Mouse (Mus musculus): Measurements from ENCODE around the gene Zbtb18.

Zbtb18 gene

DNA sequence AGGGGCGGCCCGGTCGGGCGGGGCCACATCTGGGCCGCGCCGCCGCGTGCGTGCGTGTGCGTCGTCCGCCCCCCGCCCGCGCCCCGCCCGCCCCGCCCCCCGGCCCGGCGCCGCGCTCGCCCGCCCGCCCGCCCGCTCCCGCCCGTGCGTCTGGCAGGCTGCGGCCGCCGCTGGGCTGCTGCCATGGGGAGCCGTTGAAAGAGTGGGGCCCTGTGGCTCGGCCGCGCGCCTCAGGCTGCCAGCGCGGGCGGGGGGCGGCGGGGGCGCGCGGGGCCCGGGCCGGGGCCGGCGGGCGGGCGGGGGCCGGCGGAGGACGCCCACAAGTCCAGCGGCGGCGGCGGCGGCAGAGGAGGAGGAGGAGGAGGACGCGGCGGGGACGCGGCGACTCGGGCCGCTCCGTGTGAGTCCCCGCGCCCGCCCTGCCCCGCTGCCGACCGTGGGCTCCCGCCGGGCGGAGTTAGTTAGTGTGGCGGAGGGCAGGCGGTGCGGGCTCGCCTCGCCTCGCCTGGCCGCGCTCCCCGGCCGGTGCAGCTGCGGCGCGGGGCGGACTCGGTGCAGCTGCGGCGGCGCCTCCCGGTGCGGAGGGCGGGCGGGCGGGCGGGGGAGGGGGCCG lies at the start of gene Zbtb18:
Gene Zbtb18 (plus strand): TSS at position 156 of the 613 bp plus-strand sequence.
- no peak for DNase-seq

DNA sequence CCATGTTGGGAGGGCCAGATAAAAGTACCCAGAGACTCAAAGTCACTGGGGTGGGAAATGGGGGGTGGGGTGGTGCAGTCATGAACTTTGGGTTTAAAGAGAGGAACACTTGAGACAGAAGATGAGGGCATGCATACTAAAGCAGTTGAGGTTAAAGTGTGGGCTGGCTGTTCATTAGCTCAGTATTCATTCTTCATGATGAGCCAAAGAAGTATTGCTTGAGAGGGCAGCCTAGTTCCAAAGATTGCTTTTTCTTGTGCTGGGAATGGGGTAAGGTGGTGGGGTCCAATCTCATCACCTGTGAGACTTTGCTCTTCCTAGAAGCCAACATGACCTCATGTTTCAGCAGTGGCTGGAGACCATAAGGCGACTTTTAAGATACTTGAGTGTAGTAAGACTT lies 44.7 kb upstream of the Zbtb18 start:
- peak; percentile 48 for DNase-seq

DNA sequence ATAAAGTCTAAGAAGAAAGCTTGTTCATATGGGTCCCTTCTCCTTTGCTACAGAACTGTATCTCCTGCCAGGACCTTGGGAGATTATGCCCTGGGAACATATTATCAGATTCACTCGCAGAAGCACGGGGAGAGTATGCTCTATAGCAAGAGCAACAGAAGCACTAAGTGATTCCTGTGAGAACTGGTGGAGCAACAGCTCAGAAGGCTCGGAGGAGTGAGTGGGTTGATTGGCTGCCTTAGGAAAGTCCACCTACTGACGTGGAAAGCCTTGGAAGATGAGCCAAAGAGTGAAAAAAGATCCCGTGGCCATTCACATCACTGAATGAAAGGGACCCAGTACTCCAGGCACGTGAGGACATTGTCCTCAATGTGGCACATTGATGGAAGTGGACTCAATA lies 37.0 kb upstream of the Zbtb18 start:
- DNase-seq: no peak

DNA sequence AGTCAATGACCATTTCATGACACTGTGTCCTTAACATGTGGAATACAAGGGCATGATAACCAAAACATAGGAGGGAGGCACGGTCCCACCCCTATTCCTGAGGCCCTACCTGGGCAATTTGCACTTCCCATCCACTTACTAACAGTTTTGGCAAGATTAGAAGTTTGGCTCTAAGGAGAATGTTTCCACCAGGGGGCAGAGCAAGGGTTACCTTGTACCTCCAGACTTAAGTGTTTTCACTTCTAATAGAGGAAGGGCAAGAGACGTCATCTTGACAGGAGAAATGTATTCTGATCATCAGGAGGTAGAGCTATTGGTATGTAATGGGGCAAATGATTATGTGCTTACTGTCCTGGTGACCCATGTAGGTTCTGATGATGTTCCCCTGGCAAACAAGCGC lies 33.5 kb upstream of the Zbtb18 start:
- peak; percentile 46 for DNase-seq

DNA sequence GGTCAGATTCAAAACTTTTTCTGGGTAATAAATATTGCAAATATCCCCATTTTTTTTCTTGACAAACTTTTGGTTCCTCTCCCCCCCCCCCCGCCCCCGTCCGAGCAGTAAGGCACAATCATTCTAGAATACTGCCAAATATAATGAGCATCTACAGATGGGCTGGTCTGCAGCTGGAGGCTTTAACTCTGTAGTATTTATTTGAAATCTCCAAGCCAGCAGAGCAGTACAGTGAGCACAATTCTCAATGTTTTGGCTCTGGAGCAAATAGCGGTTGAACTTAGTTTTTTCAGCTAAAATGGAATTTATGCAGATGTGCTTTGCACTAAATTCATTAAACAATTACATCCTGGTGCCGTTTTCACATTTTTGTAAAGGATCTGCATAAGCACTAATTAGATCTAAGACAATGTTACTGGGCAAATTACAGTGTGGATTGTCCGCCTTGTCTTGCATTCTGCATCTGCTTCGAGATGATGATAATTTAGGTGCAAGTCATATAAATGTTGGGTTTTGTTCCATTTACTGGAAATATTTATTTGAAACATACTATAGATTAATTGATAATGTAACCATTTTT lies 31.3 kb upstream of the Zbtb18 start:
- DNase-seq: no peak

DNA sequence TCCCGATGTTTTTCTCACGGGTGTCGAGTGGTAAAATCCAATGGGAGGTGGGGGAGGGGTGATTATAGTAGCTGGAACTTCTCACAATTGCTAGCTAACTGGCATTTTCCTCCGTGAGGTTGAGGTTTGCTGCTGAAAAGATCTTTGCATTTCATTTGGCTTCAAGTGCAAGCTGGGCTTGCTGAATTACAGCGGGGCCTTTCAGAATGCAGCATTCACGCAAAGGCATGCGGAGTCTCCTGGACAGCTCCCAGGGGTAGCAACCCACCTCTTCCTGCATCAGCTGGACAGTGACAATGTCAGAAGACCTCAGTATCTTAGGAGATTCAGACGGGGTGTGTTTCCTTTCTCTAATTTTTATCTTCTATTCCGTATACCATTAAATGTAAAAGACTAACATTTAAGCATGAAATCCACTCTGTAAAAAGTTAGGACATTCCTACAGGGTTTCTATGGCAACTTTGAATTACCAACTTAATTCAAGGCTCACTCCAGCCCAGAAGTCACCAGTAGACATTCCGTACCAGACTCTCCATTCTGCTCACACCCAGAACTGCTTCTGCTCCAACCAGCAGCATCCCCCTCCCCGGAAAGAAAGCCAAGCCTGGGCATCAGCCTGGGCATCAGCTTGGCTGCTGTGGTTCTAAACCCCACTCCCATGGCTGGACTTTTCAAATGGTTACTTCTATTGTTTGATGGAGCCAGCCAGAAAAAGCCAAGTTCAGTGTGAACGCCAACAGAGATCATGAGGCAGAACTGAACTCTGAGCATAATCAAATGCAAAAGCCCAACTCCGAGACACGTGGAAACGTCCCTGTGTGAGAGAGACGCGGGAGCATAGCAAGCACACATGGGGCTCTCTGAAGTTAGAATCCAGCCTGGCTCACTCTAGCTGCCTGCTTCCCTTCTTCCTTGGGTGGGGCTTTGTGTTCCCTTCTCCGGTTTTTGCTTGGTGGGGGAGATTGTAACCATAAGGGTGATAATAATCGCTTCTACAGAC lies 30.5 kb upstream of the Zbtb18 start:
- no peak for DNase-seq

DNA sequence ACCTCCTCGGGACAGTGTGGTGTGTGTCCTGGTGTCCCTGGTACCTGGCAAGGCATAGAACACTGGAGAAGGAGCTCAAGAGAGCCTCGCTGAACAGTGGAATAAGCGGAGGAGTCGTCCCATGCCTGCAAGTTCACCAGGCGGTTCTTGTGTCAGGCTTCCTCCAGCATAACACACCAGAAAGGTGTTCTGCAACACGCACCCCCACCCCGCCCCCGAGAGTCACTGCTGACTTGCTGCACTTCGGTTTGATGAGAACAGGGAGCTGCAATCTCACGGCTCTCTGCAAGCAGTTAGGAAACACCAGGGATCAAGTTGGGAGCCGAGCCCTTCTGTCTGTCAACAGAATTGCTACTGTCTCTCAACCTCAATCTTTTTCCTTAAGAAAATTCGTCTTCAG lies 22.8 kb upstream of the Zbtb18 start:
- no peak for DNase-seq

DNA sequence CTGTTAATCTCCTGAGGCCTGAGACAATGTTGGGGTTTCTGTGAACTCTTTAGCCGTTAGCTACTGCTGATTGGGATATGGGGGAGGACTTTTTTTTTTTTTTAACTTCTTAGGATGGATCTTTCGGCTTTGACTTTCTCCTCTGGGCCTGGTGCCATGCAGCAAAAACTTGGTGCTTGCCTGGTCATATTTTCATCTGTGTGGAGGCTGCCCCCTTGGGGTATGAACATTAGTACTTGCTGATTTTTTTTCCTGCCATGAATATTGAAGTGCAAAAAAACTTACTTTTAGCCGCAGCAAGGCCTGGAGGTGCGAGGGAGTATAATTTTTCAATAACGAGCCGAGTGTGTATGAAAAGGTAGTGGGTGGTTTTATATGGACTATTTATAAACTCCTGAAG lies 22.0 kb upstream of the Zbtb18 start:
- no peak for DNase-seq

DNA sequence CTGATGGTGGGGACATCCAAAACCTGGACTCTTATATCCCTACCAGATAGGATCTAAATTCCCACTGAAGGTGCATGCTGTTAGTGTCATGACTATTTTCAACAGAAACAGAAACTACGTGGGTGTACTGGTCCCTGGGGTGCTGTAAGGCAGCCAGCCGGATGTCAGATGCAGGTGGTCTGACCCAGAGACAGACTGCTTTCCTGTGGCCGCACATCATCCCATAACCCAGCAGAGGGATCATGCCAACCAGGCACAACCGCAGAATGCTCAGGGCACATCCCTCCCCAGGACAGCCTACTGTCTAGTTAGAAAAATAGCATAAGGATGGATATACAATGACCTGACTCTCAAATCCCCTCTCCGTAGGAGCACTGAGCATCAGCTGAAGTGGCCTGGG lies 14.3 kb upstream of the Zbtb18 start:
- no peak for DNase-seq

DNA sequence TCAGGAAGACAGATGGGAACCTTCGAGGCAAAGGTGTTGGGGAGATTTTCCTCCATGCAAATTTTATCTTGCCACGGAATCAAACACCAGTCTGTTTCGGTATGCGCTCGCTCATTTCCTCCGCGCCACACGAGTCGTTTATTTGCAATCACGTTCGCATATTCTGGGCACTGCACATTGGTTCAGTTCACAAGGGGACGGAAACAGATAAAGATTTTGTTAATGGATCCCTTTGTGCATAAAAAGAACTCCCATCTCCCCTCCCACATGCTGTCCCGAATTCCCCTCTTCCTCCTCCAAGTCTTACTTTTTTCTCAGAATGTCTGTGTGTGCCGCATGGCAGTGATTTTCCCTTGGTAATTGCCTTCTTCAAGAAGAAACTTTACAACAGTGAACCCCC lies 13.8 kb upstream of the Zbtb18 start:
- no peak for DNase-seq

DNA sequence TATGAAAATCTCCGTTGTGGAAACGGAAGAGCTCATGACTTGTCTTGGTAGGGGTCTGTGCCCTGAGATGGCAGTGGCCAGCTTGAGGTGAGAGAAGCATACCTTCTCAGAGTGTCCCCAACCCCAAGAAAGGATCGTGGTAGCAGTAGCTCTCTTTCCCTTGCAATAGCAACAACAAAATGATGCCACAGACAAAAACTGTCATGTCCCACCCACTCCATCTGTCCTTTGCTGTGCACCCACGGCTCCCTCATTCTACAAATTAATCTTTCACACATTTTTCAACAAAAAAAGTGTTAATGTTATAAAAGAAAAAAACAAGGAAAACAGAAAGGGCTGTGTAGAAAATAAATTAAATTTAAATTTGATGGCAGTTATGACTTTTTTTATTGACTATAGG lies 13.1 kb upstream of the Zbtb18 start:
- DNase-seq: no peak

DNA sequence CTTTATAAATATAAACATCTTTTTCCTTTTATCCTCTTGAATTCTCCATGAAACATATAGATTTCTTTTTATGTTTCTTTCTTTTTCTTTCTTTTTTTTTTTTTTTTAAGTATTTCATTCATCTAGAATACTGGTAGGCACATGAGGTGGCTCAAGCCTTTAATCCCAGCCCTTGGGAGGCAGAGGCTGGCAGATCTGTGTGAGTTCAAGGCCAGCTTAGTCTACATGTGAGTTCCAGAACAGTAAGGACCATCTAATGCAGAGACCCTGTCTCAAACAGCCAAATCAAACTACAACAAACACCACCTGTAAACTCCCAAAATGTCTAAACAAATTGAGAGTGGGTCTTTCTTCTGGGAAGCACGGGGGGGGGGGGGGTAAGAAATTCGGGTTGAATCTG lies 1.7 kb upstream of the Zbtb18 start:
- no peak for DNase-seq

DNA sequence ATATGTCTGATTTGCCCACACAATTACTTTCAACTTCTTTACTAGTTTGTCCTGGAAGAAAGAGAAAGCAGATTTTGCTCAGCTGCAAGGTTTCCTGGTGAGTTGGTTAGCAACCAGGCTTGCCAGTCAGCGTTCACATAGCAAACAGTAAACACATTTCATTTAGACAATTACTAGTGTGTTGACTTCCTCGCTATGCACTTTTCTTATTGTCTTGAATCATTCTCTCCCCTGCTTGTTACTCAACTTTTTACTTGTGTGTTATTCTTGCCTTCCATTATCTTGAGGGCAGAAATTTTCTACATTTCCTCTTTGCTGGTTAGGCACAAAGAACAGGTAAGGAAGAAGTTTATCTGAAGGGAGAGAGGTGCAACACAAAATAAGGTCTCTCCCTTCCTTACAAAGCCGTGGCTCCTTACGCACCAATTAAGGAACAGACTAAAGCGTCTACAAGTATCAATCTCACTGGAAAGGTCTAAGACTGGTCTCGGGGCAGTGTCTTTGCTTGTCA lies 1.1 kb upstream of the Zbtb18 start:
- DNase-seq: no peak

DNA sequence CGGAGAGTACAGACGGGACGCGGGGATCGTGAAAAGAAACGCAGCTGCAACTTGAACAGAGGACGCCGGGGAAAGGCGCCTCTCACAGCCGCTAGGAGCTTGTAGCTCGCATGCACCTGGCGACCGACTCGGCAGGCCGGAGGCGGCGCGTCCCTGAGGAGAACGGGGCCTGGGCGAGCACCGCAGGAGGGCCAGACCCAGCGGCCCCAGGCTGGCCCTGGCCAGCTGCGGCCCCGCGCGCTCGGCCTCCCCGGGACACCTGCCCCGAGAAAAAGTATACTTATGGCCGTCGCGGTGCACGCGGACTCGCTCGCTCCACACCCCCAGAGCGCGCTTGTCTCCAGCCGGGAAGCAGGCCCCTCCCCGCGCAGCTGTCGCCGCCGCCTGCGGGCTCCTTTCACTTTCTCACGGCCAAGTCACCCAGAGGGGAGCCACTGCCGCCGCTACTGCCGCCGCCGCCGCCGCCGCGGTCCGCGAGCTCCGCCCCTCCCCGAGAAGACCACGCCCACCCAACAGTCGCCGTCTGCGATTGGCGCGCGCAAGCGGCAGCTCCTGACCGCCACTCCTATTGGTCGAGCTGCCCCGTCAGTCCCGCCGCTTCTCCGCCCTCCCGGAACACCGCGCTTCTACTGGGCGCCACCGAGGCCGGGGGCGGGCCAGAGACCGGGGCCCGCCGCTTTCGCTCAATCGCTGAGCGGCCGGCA lies 507 bp upstream of the Zbtb18 start:
- DNase-seq: peak; percentile 98

DNA sequence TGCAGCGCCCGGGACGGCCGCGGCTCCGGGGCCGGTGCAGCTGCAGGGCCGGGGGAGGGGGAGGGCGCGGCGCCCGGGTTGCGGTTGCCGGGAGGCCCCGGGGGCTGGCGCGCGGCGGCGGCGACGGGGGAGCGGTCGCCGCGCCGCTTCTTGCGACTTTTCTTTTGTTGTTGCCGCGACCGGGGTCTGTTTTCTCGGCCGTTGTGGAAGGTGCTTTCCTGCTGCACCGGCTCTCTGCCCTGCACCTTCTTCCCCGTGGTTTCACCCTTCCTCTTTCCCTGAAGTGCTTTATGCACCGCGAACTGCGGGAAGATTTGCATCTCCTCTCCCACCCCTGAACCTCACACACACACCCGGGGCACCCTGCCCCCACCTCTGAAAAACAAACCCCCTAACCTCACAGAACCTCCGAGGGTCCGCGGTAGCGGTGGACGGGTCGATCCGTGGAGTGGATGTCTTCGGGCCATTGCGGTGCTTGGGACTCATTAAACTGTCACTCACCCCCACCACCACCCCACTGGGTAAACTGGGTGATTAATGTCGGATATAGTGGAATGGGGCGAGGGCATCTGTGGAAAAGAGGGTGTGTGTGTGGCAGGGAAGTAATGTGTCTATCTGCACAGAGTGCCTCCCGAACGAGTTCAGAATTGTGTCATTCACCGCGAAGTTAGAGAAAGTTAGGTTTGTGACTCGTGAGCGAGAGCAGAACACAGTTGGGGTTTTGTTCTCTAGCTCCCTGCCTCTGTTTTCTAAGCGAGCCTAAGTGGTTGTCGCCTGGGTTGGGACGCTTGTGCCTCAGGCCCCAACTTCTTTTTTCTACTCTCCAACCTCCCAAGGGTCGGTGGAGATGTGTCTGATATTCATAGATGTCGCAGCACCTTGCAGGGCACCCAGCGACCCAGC lies 921 bp downstream of the Zbtb18 start:
- peak; percentile 27 for DNase-seq

DNA sequence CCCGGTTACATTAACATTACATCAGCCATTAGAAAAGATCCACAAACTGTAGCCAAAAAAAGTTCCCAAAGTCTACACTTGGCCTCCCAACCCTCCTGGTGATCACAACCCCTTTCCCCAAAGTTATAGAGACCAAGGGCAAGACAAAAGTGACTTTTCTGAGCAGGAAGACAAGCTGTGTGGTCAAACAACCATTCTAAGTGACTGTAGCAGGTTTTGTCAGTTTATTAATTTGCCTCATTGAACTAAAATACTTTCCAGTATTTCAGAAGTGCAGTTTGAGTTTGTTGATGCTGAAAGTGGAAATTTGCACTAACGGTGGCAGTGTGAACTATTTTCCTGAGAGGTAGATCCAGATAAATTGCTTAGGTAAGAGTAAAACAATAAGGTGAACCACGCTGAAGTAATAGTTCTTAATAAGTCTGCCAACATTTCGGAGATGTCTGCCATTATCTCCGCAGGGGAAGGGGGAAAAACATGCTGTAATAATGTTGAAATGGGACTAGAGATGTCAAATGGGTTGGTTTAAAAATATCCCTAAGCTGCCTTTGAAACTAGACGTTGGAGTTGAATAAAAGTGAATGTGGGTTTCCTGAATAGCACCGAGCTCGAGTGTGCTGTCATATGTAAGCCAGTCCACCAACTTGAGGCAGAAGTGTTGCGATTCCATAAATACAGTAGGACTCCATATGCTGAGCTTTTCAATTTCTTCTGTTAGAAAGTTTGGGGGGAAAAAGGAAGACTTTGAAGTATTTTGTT lies 1.8 kb downstream of the Zbtb18 start:
- DNase-seq: no peak

DNA sequence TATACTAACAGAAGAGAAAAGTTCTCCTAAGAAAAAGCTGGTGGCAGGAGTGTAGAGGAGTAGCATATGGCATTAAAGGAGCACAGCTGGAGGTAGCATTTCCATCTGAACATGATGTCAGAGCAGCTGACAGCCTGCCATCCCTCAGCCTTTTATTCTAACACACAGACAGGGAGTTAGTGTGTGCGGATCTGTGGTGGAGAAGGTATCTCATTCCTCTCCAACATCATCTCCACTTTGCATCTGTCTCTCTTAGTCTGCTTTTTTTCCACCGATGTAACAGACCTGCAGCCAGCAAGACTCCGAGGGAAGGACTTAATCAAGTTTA lies 2.3 kb downstream of the Zbtb18 start:
- DNase-seq: no peak

DNA sequence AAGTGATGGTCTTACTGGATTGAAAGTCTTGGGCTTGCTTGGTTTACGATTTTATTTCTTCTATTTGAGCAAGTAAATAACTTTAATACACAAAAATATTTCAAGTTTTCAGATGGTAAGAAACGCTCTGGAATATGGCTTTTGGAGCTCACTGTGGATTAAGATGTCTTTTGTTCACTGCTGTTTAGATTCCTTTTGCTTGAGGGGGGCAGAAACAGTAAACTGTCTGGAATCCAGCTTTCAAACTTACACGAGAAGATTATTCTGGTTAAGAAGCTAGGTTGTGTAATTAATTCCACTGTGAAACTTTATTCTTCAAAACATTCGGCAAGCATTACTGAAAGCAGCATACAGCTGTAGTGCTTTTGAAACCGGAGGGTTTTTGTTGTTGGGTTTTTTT lies 2.8 kb downstream of the Zbtb18 start:
- no peak for DNase-seq

DNA sequence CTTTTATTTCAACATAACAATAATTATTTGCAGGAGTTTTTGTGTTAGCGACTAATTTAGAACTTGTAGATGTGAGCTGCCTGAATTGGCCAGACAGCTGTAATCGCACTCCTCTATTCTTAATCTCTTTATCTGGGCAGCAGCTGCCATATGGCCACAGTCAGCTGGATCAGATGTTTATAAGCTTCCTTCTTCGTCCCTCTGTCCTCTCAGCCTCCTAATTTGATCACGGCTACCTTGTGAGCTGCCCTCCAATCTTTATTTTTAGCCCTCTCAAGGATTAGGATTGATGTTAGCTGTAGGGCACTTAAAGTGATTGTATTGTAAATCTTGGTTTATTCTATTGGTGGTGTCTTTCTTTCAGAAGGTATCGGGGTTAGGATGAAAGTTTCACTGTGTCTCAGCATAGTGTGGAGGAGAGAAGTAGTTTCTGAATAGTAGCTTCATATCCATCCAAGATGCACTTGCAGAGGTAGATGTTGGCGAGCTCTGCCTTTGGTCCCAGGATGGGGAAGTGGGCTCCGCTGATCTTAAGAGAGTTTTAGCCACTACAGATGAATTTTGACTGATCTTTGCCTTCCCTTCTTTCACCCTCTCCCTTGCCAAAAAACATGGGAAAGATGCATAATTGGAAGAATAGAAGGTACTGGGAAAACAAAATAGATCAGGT lies 3.4 kb downstream of the Zbtb18 start:
- no peak for DNase-seq

DNA sequence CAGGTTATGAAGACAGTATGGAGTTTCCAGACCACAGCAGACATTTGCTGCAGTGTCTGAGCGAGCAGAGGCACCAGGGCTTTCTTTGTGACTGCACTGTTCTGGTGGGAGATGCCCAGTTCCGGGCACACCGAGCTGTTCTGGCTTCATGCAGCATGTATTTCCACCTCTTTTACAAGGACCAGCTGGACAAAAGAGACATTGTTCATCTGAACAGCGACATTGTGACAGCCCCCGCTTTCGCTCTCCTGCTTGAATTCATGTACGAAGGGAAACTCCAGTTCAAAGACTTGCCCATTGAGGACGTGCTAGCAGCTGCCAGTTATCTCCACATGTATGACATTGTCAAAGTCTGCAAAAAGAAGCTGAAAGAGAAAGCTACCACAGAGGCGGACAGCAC lies 4.9 kb downstream of the Zbtb18 start:
- DNase-seq: no peak

Measured in kidney, postnatal 14 days (tissue).